Mouse (Mus musculus): Measurements from ENCODE around the gene Tbx5. TPM values are rescaled to one million over a fixed set of nuclear protein-coding genes. Genes with fewer than 3 reads are reported as not detected.

The Tbx5 gene
- polyA plus RNA-seq, 1 experiment = not detected

GRCm38 (mm10) chr5:119808713-119809112, 23.8 kb upstream of the Tbx5 start:
- Histone ChIP-seq H3K4me1 (ENCODE audit: control insufficient read depth, insufficient read depth, low read length) (no peaks in the 10 kb centered on the region), H3K4me3 (ENCODE audit: insufficient read depth, low read length) (no peak overlapping the region), H3K27ac (ENCODE audit: insufficient read depth, low read depth, low read length) (no peak overlapping the region)
- TF ChIP-seq POLR2A (IDR thresholded peaks at IDR 0.05; ENCODE audit: borderline replicate concordance, low read depth, low read length) = no peak
- no peak for TF ChIP-seq CTCF (IDR thresholded peaks at IDR 0.05; ENCODE audit: low read depth, low read length)

DNA sequence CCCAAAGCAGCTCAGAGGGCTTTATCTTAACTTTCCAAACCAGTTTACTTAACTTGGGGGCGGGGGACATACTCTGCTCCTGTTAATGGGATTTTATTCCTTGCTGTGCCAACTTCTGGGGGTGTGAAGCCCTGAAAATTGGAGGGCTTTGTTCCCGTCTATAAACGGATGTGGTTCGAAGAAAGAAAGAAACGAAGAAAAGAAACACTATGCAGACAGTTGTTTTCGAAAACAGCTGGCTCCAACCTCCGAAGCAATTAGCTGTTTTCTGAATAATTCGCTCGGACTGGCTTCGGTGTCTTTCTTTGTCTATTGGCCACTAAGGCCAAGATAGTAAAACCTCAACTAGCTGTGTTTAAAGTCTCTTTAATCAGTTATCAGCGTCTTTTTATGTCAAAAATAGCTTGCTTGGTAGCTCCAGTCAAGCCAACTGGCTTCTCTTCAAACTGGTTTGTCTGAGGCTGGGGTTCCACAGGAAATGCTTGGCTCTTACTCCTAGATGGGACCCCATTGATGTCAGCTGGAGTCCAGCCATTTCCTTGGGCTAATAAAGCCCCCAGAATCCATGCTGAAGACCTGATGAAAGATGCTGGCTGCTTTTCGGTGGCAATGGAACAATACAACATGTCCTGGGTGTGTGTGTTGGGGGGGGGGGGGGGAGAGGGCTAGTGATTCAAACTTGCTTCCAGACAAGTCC, 21.3 kb upstream of the Tbx5 start:
- no peak overlapping the region for H3K4me3 ChIP-seq (ENCODE audit: insufficient read depth, low read length)
- no peak overlapping the region for H3K27ac ChIP-seq (ENCODE audit: insufficient read depth, low read depth, low read length)
- TF ChIP-seq POLR2A (IDR thresholded peaks at IDR 0.05; ENCODE audit: borderline replicate concordance, low read depth, low read length) (no peak), CTCF (IDR thresholded peaks at IDR 0.05; ENCODE audit: low read depth, low read length) (no peak)
- no peaks in the 10 kb centered on the region for H3K4me1 ChIP-seq (ENCODE audit: control insufficient read depth, insufficient read depth, low read length)

GRCm38 (mm10) chr5:119815247-119815646, 17.2 kb upstream of the Tbx5 start:
- no peak overlapping the region for H3K27ac ChIP-seq (ENCODE audit: insufficient read depth, low read depth, low read length)
- no peak overlapping the region for H3K4me3 ChIP-seq (ENCODE audit: insufficient read depth, low read length)
- no peaks in the 10 kb centered on the region for H3K4me1 ChIP-seq (ENCODE audit: control insufficient read depth, insufficient read depth, low read length)
- no peak for TF ChIP-seq POLR2A (IDR thresholded peaks at IDR 0.05; ENCODE audit: borderline replicate concordance, low read depth, low read length)
- no peak for TF ChIP-seq CTCF (IDR thresholded peaks at IDR 0.05; ENCODE audit: low read depth, low read length)

GRCm38 (mm10) chr5:119820452-119820851, 12.0 kb upstream of the Tbx5 start:
- H3K4me3 ChIP-seq (ENCODE audit: insufficient read depth, low read length) = no peak overlapping the region
- no peak overlapping the region for H3K27ac ChIP-seq (ENCODE audit: insufficient read depth, low read depth, low read length)
- TF ChIP-seq POLR2A (IDR thresholded peaks at IDR 0.05; ENCODE audit: borderline replicate concordance, low read depth, low read length) (no peak), CTCF (IDR thresholded peaks at IDR 0.05; ENCODE audit: low read depth, low read length) (no peak)
- no peaks in the 10 kb centered on the region for H3K4me1 ChIP-seq (ENCODE audit: control insufficient read depth, insufficient read depth, low read length)

GRCm38 (mm10) chr5:119821506-119821905, 11.0 kb upstream of the Tbx5 start:
- H3K4me1 ChIP-seq (ENCODE audit: control insufficient read depth, insufficient read depth, low read length) = no peaks in the 10 kb centered on the region
- no peak overlapping the region for H3K27ac ChIP-seq (ENCODE audit: insufficient read depth, low read depth, low read length)
- no peak overlapping the region for H3K4me3 ChIP-seq (ENCODE audit: insufficient read depth, low read length)
- no peak for TF ChIP-seq POLR2A (IDR thresholded peaks at IDR 0.05; ENCODE audit: borderline replicate concordance, low read depth, low read length)
- no peak for TF ChIP-seq CTCF (IDR thresholded peaks at IDR 0.05; ENCODE audit: low read depth, low read length)

DNA sequence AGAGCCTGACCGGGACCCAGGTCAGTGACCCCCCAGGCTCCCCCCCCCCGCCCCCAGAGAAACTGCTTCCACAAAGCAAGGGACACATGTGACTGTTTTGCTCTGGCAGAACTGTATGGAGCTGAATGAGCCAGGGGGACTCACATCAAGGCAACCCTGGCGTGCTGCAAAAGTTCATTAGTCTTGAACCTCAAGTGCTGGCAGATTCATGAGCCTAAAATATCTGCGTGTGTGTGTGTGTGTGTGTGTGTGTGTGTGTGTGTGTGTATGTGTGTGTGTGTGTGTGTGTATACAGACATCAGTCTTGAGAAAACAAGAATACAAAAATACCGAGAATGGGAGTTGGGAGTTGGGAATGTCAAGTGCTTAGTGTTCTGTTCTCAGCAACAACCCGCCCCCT, 5.1 kb upstream of the Tbx5 start:
- no peak for TF ChIP-seq POLR2A (IDR thresholded peaks at IDR 0.05; ENCODE audit: borderline replicate concordance, low read depth, low read length)
- TF ChIP-seq CTCF (IDR thresholded peaks at IDR 0.05; ENCODE audit: low read depth, low read length) = no peak
- H3K27ac ChIP-seq (ENCODE audit: insufficient read depth, low read depth, low read length) = no peak overlapping the region
- H3K4me3 ChIP-seq (ENCODE audit: insufficient read depth, low read length) = no peak overlapping the region

GRCm38 (mm10) chr5:119830611-119831010, 1.9 kb upstream of the Tbx5 start:
- TF ChIP-seq POLR2A (IDR thresholded peaks at IDR 0.05; ENCODE audit: borderline replicate concordance, low read depth, low read length) = no peak
- TF ChIP-seq CTCF (IDR thresholded peaks at IDR 0.05; ENCODE audit: low read depth, low read length) = no peak
- H3K4me3 ChIP-seq (ENCODE audit: insufficient read depth, low read length) = no peak overlapping the region

More for the DNA sequence above, 5.1 kb upstream of the Tbx5 start:
- H3K4me1 ChIP-seq (ENCODE audit: control insufficient read depth, insufficient read depth, low read length) = no peaks in the 10 kb centered on the region

GRCm38 (mm10) chr5:119831201-119831771, 1.2 kb upstream of the Tbx5 start:
- peak overlapping the region; percentile 35 for H3K4me3 ChIP-seq (ENCODE audit: insufficient read depth, low read length)
- no peak for TF ChIP-seq POLR2A (IDR thresholded peaks at IDR 0.05; ENCODE audit: borderline replicate concordance, low read depth, low read length)
- no peak for TF ChIP-seq CTCF (IDR thresholded peaks at IDR 0.05; ENCODE audit: low read depth, low read length)
- no peak overlapping the region for H3K27ac ChIP-seq (ENCODE audit: insufficient read depth, low read depth, low read length)
- H3K4me1 ChIP-seq (ENCODE audit: control insufficient read depth, insufficient read depth, low read length) = no peaks in the 10 kb centered on the region

More at GRCm38 (mm10) chr5:119830611-119831010, 1.9 kb upstream of the Tbx5 start:
- no peak overlapping the region for H3K27ac ChIP-seq (ENCODE audit: insufficient read depth, low read depth, low read length)
- H3K4me1 ChIP-seq (ENCODE audit: control insufficient read depth, insufficient read depth, low read length) = no peaks in the 10 kb centered on the region

- no peak for TF ChIP-seq CTCF (IDR thresholded peaks at IDR 0.05; ENCODE audit: low read depth, low read length)
- TF ChIP-seq POLR2A (IDR thresholded peaks at IDR 0.05; ENCODE audit: borderline replicate concordance, low read depth, low read length) = no peak
- Histone ChIP-seq H3K4me1 (ENCODE audit: control insufficient read depth, insufficient read depth, low read length) (no peaks in the 10 kb centered on the region), H3K27ac (ENCODE audit: insufficient read depth, low read depth, low read length) (no peak overlapping the region), H3K4me3 (ENCODE audit: insufficient read depth, low read length) (no peak overlapping the region)
Observed at GRCm38 (mm10) chr5:119831791-119832478, 533 bp upstream of the Tbx5 start.

Data from bone marrow macrophage, adult 2 months (primary cell).